Mouse (Mus musculus): ENCODE measurements around the gene Gm13306. TPM values are rescaled to one million over a fixed set of nuclear protein-coding genes. Genes with fewer than 3 reads are reported as not detected.

The Gm13306 gene
- polyA plus RNA-seq, 1 experiment from 2014 or later = not detected

Other genes with a start within 250 kb of the Gm13306 start
- not detected in 2 replicates for gene Gm21541, start 249.8 kb upstream of the Gm13306 start, polyA plus RNA-seq (2014; fragmentation: Nextera tagmentation; extraction: Ambion mirVana)
- gene Gm20878, start 211.9 kb upstream of the Gm13306 start, polyA plus RNA-seq (2014; fragmentation: Nextera tagmentation; extraction: Ambion mirVana) = 2.7 and 3.9 TPM in 2 replicates
- not detected in 2 replicates for gene Fam205a4, start 187.4 kb upstream of the Gm13306 start, polyA plus RNA-seq (2014; fragmentation: Nextera tagmentation; extraction: Ambion mirVana)
- not detected in 2 replicates for gene Gm21093, start 118.7 kb upstream of the Gm13306 start, polyA plus RNA-seq (2014; fragmentation: Nextera tagmentation; extraction: Ambion mirVana)
- gene Gm3893, start 62.2 kb upstream of the Gm13306 start, polyA plus RNA-seq (2014; fragmentation: Nextera tagmentation; extraction: Ambion mirVana) = not detected in 2 replicates
- gene Gm13304, start 38.6 kb upstream of the Gm13306 start, polyA plus RNA-seq (2014; fragmentation: Nextera tagmentation; extraction: Ambion mirVana) = not detected in 2 replicates
- gene Gm13305, start 15.2 kb downstream of the Gm13306 start, polyA plus RNA-seq (2014; fragmentation: Nextera tagmentation; extraction: Ambion mirVana) = not detected in 2 replicates
- gene Gm10600, start 87.2 kb downstream of the Gm13306 start, polyA plus RNA-seq (2014; fragmentation: Nextera tagmentation; extraction: Ambion mirVana) = not detected in 2 replicates
- gene Ccl21b, start 102.3 kb downstream of the Gm13306 start, polyA plus RNA-seq (2014; fragmentation: Nextera tagmentation; extraction: Ambion mirVana) = not detected in 2 replicates
- gene Gm21953, start 140.8 kb downstream of the Gm13306 start, polyA plus RNA-seq (2014; fragmentation: Nextera tagmentation; extraction: Ambion mirVana) = not detected in 2 replicates
- not detected in 2 replicates for gene Fam205a3, start 164.9 kb downstream of the Gm13306 start, polyA plus RNA-seq (2014; fragmentation: Nextera tagmentation; extraction: Ambion mirVana)

Measured in forebrain, embryonic 11.5 days (tissue).